ENCODE assay signal across 8 mouse cellular contexts in the genomic region with DNA sequence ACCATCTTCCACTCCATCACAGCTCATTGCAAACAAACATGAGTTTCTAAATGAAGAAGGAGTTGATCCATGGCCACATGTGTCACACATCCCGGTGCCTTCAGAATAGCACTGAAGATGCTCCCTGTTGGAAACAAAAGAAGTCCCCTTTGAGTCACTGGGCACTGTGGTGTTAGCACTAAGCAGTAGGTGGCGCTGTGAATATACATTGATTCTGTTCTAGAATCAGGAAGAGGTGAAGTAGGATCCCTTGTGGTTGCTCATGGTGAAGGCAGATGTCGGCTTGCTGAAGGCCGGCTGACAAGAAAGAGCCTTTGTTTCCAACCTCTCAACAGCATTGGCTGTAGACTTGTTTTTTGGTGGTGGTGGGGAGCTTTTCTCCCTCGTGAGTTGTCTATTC.
A peak's percentile ranks its signal among the peaks of the same experiment; 100 is the strongest.
DNase-seq lines count a peak whose midpoint lies in the region; ATAC-seq lines count a peak whose summit lies in the region.
"Had no signal": no experiment of that assay in that cellular context is flagged by ENCODE, and none has a peak within 500 bp of the region (broad histone marks: within the 10 kb centered on the region; RNA-seq: fewer than 3 reads in every experiment).

No protein-coding gene starts in this region.

- no peak overlapping the region for H3K27ac ChIP-seq in liver, embryonic 11.5 days (ENCODE audit: low read depth, low read length)
- H3K27ac ChIP-seq: neural tube, embryonic 12.5 days had no signal

- H3K4me2 ChIP-seq in liver, embryonic 11.5 days, result no peak overlapping the region
- H3K4me2 ChIP-seq: neural tube, embryonic 12.5 days had no signal

- intact Hi-C loops in left cerebral cortex, postnatal 25 days (cut with DNase I), result loop anchor here (5.0 to 10.0 kb wide), 2 partner anchors 161 to 303 kb away; no protein-coding TSS in a partner anchor

- H3K27me3 ChIP-seq in liver, embryonic 11.5 days (replicated peaks; ENCODE audit: control insufficient read depth, insufficient read depth, low read length), result 0 out of 2 replicates have a peak, but pooled peaks cover 2% of the 10 kb centered on the region
- H3K27me3 ChIP-seq: neural tube, embryonic 12.5 days had no signal

- H3K4me3 ChIP-seq in liver, embryonic 11.5 days (ENCODE audit: low read depth, low read length), result no peak overlapping the region
- H3K4me3 ChIP-seq: neural tube, embryonic 12.5 days had no signal

- H3K4me1 ChIP-seq in liver, embryonic 11.5 days (replicated peaks; ENCODE audit: control insufficient read depth, insufficient read depth, low read length), result no peaks in the 10 kb centered on the region
- H3K4me1 ChIP-seq: neural tube, embryonic 12.5 days had no signal

- no peak overlapping the region for H3K9ac ChIP-seq in liver, embryonic 11.5 days (ENCODE audit: low read depth, low read length)
- H3K9ac ChIP-seq: neural tube, embryonic 12.5 days had no signal

- peak; percentile 34 for DNase-seq in liver
- no peak for DNase-seq in liver, embryonic 11.5 days (ENCODE audit: low spot score)
- DNase-seq in Muller cell, postnatal 12 days (ENCODE audit: inconsistent ontology term), result peak; percentile 19
- peak; percentile 43 for DNase-seq in adrenal gland, postnatal 25 days
- peak; percentile 41 for DNase-seq in heart, postnatal 4 days
- peak; percentile 19 to 60 for DNase-seq in left cerebral cortex, postnatal 25 days (ENCODE audit: low spot score in 2 of 2)
- peak; percentile 22 for DNase-seq in right cerebral cortex, postnatal 14 days

- no peak for ATAC-seq in liver, embryonic 11.5 days (replicated peaks; ENCODE audit: low FRiP score)

- H3K36me3 ChIP-seq in liver, embryonic 11.5 days (ENCODE audit: control insufficient read depth, insufficient read depth, low read length), result no peaks in the 10 kb centered on the region
- H3K36me3 ChIP-seq: neural tube, embryonic 12.5 days had no signal

- no peaks in the 10 kb centered on the region for H3K9me3 ChIP-seq in liver, embryonic 11.5 days (ENCODE audit: control insufficient read depth, low read length)
- H3K9me3 ChIP-seq: neural tube, embryonic 12.5 days had no signal

- 33% methylated on average over 5 of the region's 5 CpGs for WGBS in liver, embryonic 11.5 days
